Mouse (Mus musculus) CH12.LX (cell line): ENCODE results near the gene Atp11c. TPM values are rescaled to one million over a fixed set of nuclear protein-coding genes. Genes with fewer than 3 reads are reported as not detected.

Source experiments
- DNase-seq: peaks from one replicate; pipeline ENCODE4 v3.0.0-alpha.2; 2013; ENCODE audit errors: extremely low read depth
- H3K27ac ChIP-seq: 2 replicates; pipeline ENCODE4 v1.5.1; 2012; ENCODE audit warnings: low read depth, mild to moderate bottlenecking, control low read depth, moderate library complexity; ENCODE audit not compliant: insufficient read depth
- H3K27me3 ChIP-seq: replicated peaks from 2 replicates; pipeline ENCODE3; 2012; ENCODE audit warnings: inconsistent platforms
- H3K36me3 ChIP-seq, 2 experiments: replicated peaks in 1 of 2; 2 replicates each; pipeline versions ENCODE3 to v1.6.1; 2012; ENCODE audit warnings: inconsistent platforms in 1 of 2, low read length in 1 of 2, mild to moderate bottlenecking in 1 of 2, mixed read lengths in 1 of 2, moderate library complexity in 1 of 2; ENCODE audit not compliant: control insufficient read depth in 1 of 2, insufficient read depth in 1 of 2
- H3K4me1 ChIP-seq, 2 experiments: 2 replicates each; pipeline ENCODE4 v1.6.1; 2012; ENCODE audit warnings: inconsistent platforms in 1 of 2, moderate library complexity in 1 of 2; ENCODE audit not compliant: insufficient read depth in 2 of 2, control insufficient read depth in 1 of 2
- H3K4me2 ChIP-seq: 2 replicates; pipeline ENCODE4 v1.6.1; 2012; ENCODE audit warnings: low read depth, mild to moderate bottlenecking, control low read depth; ENCODE audit not compliant: poor library complexity, insufficient read depth, severe bottlenecking
- H3K4me3 ChIP-seq, 3 experiments: fragments of 150-350 bp in 1 of 3; sonication (generic) in 1 of 3; replicated peaks in 1 of 3; 2 replicates each; pipeline versions ENCODE3 to v1.5.1; 2011 to 2012; ENCODE audit warnings: low read depth in 2 of 3, low read length in 2 of 3, mild to moderate bottlenecking in 2 of 3, moderate library complexity in 2 of 3, control low read depth in 1 of 3, improper control_type of control experiment in 1 of 3, inconsistent platforms in 1 of 3, mixed read lengths in 1 of 3; ENCODE audit not compliant: poor library complexity in 1 of 3
- H3K79me2 ChIP-seq: replicated peaks from 2 replicates; pipeline ENCODE4 v1.6.1; 2012; ENCODE audit warnings: mild to moderate bottlenecking, moderate library complexity; ENCODE audit not compliant: control insufficient read depth, poor library complexity, insufficient read depth, severe bottlenecking; ENCODE audit errors: extremely low read depth
- H3K9ac ChIP-seq: 2 replicates; pipeline ENCODE4 v1.6.1; 2012; ENCODE audit warnings: low read depth, mild to moderate bottlenecking, control low read depth, moderate library complexity; ENCODE audit not compliant: insufficient read depth
- H3K9me3 ChIP-seq: replicated peaks from 2 replicates; pipeline ENCODE3; 2012; ENCODE audit warnings: low read length, inconsistent platforms, mixed read lengths
- CHD2 ChIP-seq: IDR thresholded peaks from 2 replicates; pipeline ENCODE4 v1.6.1; 2011; ENCODE audit warnings: low read length, improper control_type of control experiment
- E2F4 ChIP-seq: IDR thresholded peaks from 2 replicates; pipeline ENCODE4 v1.6.1; 2011; ENCODE audit warnings: low read depth, low read length, improper control_type of control experiment; ENCODE audit not compliant: insufficient replicate concordance
- ELF1 ChIP-seq: IDR thresholded peaks from 2 replicates; pipeline ENCODE4 v1.6.1; 2014; ENCODE audit warnings: low read depth, mild to moderate bottlenecking, inconsistent platforms, low read length, improper control_type of control experiment
- EP300 ChIP-seq: IDR thresholded peaks from 2 replicates; pipeline ENCODE4 v1.6.1; 2011; ENCODE audit warnings: low read length, improper control_type of control experiment
- GABPA ChIP-seq: IDR thresholded peaks from 2 replicates; pipeline ENCODE4 v1.6.1; 2012; ENCODE audit warnings: low read depth, low read length, improper control_type of control experiment, inconsistent platforms; ENCODE audit not compliant: insufficient replicate concordance
- IRF4 ChIP-seq: IDR thresholded peaks from 2 replicates; pipeline ENCODE4 v1.6.1; 2014; ENCODE audit warnings: low read depth, mild to moderate bottlenecking, inconsistent platforms, low read length, improper control_type of control experiment
- JUN ChIP-seq: IDR thresholded peaks from 2 replicates; pipeline ENCODE4 v1.6.1; 2011; ENCODE audit warnings: low read depth, mild to moderate bottlenecking, low read length, improper control_type of control experiment, moderate library complexity; ENCODE audit not compliant: insufficient read depth
- JUND ChIP-seq: conservative IDR thresholded peaks from 2 replicates; pipeline ENCODE4 v1.6.1; 2011; ENCODE audit warnings: low read depth, low read length, improper control_type of control experiment
- KAT2A ChIP-seq: IDR thresholded peaks from 2 replicates; pipeline ENCODE4 v1.6.1; 2012; ENCODE audit warnings: low read length, improper control_type of control experiment, inconsistent platforms; ENCODE audit not compliant: insufficient replicate concordance
- MAFK ChIP-seq: IDR thresholded peaks from 2 replicates; pipeline ENCODE4 v1.6.1; 2011; ENCODE audit warnings: low read length, improper control_type of control experiment; ENCODE audit not compliant: insufficient replicate concordance
- MAZ ChIP-seq: IDR thresholded peaks from 2 replicates; pipeline ENCODE4 v1.6.1; 2012; ENCODE audit warnings: low read depth, mild to moderate bottlenecking, inconsistent platforms, low read length, improper control_type of control experiment, moderate library complexity
- MEF2A ChIP-seq: IDR thresholded peaks from 2 replicates; pipeline ENCODE4 v1.6.1; 2014; ENCODE audit warnings: low read depth, mild to moderate bottlenecking, inconsistent platforms, low read length, improper control_type of control experiment, borderline replicate concordance
- MXI1 ChIP-seq: IDR thresholded peaks from 2 replicates; pipeline ENCODE4 v1.6.1; 2011; ENCODE audit warnings: mild to moderate bottlenecking, low read depth, low read length, improper control_type of control experiment
- MYC ChIP-seq: IDR thresholded peaks from 2 replicates; pipeline ENCODE4 v1.6.1; 2011; ENCODE audit warnings: low read depth, mild to moderate bottlenecking, improper control_type of control experiment, low read length
- NRF1 ChIP-seq: IDR thresholded peaks from 2 replicates; pipeline ENCODE4 v1.6.1; 2014; ENCODE audit warnings: low read depth, mild to moderate bottlenecking, inconsistent platforms, low read length, improper control_type of control experiment, moderate library complexity
- PAX5 ChIP-seq: IDR thresholded peaks from 2 replicates; pipeline ENCODE4 v1.6.1; 2012; ENCODE audit warnings: low read length, inconsistent platforms, mixed read lengths
- RAD21 ChIP-seq: IDR thresholded peaks from 2 replicates; pipeline ENCODE4 v1.6.1; 2011; ENCODE audit warnings: low read depth, mild to moderate bottlenecking, low read length, improper control_type of control experiment, moderate library complexity
- SIN3A ChIP-seq: IDR thresholded peaks from 2 replicates; pipeline ENCODE4 v1.6.1; 2012; ENCODE audit warnings: low read length, improper control_type of control experiment, inconsistent platforms
- TBP ChIP-seq: conservative IDR thresholded peaks from 2 replicates; pipeline ENCODE4 v1.6.1; 2011; ENCODE audit warnings: low read depth, low read length, improper control_type of control experiment
- TCF12 ChIP-seq: IDR thresholded peaks from 2 replicates; pipeline ENCODE4 v1.6.1; 2014; ENCODE audit warnings: low read depth, mild to moderate bottlenecking, inconsistent platforms, low read length, improper control_type of control experiment
- UBTF ChIP-seq: IDR thresholded peaks from 2 replicates; pipeline ENCODE4 v1.6.1; 2012; ENCODE audit warnings: low read depth, mild to moderate bottlenecking, inconsistent platforms, low read length, improper control_type of control experiment, moderate library complexity
- USF1 ChIP-seq: IDR thresholded peaks from 2 replicates; pipeline ENCODE4 v1.6.1; 2014; ENCODE audit warnings: low read depth, mild to moderate bottlenecking, inconsistent platforms, low read length, improper control_type of control experiment
- ZMIZ1 ChIP-seq: IDR thresholded peaks from 2 replicates; pipeline ENCODE4 v1.6.1; 2012; ENCODE audit warnings: low read depth, mild to moderate bottlenecking, inconsistent platforms, low read length, improper control_type of control experiment
- ZNF384 ChIP-seq: IDR thresholded peaks from 2 replicates; pipeline ENCODE4 v1.6.1; 2012; ENCODE audit warnings: low read depth, low read length, improper control_type of control experiment, inconsistent platforms
- dilution Hi-C: fragments of 300-500 bp; cut with MboI; formaldehyde crosslinking; loops from 2 replicates; pipeline ENCODE4 v1.14.3; 2020; ENCODE audit warnings: low sequenced_read_pairs; ENCODE audit not compliant: extremely low pct_unique_long_range_greater_than_20kb, extremely low pct_ligation_motif_present
- in situ Hi-C: fragments of 300-500 bp; cut with MboI; formaldehyde crosslinking; loops from 3 replicates; pipeline ENCODE4 v1.14.3; 2019; ENCODE audit warnings: low sequenced_read_pairs, low pct_ligation_motif_present, low pct_unique_long_range_greater_than_20kb, mixed read lengths
- polyA plus RNA-seq: library from polyadenylated mRNA; unstranded; fragments of >175 nt; gene quantifications from 2 replicates; pipeline ENCODE4 v1.2.1, GENCODE M21; 2012; ENCODE audit warnings: low read depth; ENCODE audit not compliant: insufficient read length
- total RNA-seq, 2 experiments: library from RNA; depleted of rRNA; stranded (reverse); fragments of 300-350 nt in 1 of 2; fragments of >200 nt in 1 of 2; gene quantifications; 2 replicates each; pipeline ENCODE4 v1.2.3; 2012 to 2014

Atp11c gene
- total and polyA plus RNA-seq, 3 experiments = 4.2 to 11.0 (median 7.3) TPM

GRCm38 (mm10) chrX:60570539-60570938 is 22.0 kb downstream of the Atp11c start:
- no peak overlapping the region for H3K9ac ChIP-seq
- H3K27me3 ChIP-seq = no peaks in the 10 kb centered on the region
- in situ Hi-C loops (no loop called here), dilution Hi-C loops (no loop called here)
- H3K4me1 ChIP-seq = no peaks in the 10 kb centered on the region
- H3K79me2 ChIP-seq = no peaks in the 10 kb centered on the region
- H3K36me3 ChIP-seq = no peaks in the 10 kb centered on the region
- H3K27ac ChIP-seq = no peak overlapping the region
- H3K9me3 ChIP-seq = no peaks in the 10 kb centered on the region
- TF ChIP-seq JUN = no peak
- no peak for TF ChIP-seq ZNF384
- TF ChIP-seq CHD2 = no peak
- no peak for TF ChIP-seq EP300
- no peak for TF ChIP-seq MXI1
- TF ChIP-seq ZMIZ1 = no peak
- no peak for DNase-seq
- no peak overlapping the region for H3K4me3 ChIP-seq
- no peak overlapping the region for H3K4me2 ChIP-seq

GRCm38 (mm10) chrX:60569047-60569446 is 23.5 kb downstream of the Atp11c start:
- no peak for DNase-seq
- Histone ChIP-seq H3K36me3 (no peaks in the 10 kb centered on the region), H3K4me1 (no peaks in the 10 kb centered on the region), H3K79me2 (no peaks in the 10 kb centered on the region), H3K9me3 (no peaks in the 10 kb centered on the region), H3K4me3 (no peak overlapping the region), H3K27me3 (no peaks in the 10 kb centered on the region), H3K27ac (no peak overlapping the region), H3K4me2 (no peak overlapping the region), H3K9ac (no peak overlapping the region)
- dilution Hi-C loops (no loop called here), in situ Hi-C loops (no loop called here)
- TF ChIP-seq JUND = no peak
- no peak for TF ChIP-seq TCF12
- no peak for TF ChIP-seq SIN3A
- no peak for TF ChIP-seq IRF4
- TF ChIP-seq, all 38 proteins: peak for 0

- dilution Hi-C loops = no loop called here
- Histone ChIP-seq H3K4me1 (no peaks in the 10 kb centered on the region), H3K9ac (no peak overlapping the region), H3K36me3 (no peaks in the 10 kb centered on the region), H3K4me3 (no peak overlapping the region), H3K27ac (no peak overlapping the region)
- in situ Hi-C loops = no loop called here
- no peak for DNase-seq
- TF ChIP-seq MYC (no peak), MAFK (no peak), MAZ (no peak), TBP (no peak), NRF1 (no peak), RAD21 (no peak), KAT2A (no peak), MEF2A (no peak), GABPA (no peak), E2F4 (no peak), USF1 (no peak), ELF1 (no peak), UBTF (no peak), PAX5 (no peak), ZMIZ1 (no peak)
- TF ChIP-seq, all 38 proteins: peak for 0
- Histone ChIP-seq H3K4me2 (no peak overlapping the region), H3K79me2 (no peaks in the 10 kb centered on the region), H3K9me3 (no peaks in the 10 kb centered on the region), H3K27me3 (no peaks in the 10 kb centered on the region)
Observed at GRCm38 (mm10) chrX:60555242-60555641, 37.3 kb downstream of the Atp11c start.
